38 mouse cellular contexts compared by ENCODE assay signal in the genomic region with DNA sequence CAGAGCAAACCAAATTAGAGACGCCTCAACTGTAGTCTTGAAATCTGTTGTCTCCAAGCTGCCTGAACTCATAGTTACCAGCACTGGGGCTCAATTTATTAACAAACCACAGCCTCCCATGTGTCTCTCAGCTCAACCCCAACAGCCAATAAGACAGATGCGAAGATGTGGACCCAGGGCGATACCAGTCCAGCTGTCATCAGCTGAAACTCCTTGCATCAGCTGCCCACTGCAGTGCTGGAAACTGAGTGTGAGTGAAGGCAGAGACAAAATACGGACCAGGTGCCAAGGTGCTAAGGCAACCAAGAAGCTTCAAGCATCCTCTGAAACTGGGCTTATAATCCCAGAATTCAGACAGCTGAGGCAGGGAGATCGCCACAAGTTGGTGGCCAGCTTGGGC. TPM values are rescaled to one million over a fixed set of nuclear protein-coding genes. Genes with fewer than 3 reads are reported as not detected.
"Had no signal": no experiment of that assay in that cellular context is flagged by ENCODE, and none has a peak within 500 bp of the region (broad histone marks: within the 10 kb centered on the region; RNA-seq: fewer than 3 reads in every experiment).

No protein-coding gene starts in this region.

- H3K4me2 ChIP-seq: heart, embryonic 12.5 days; hindbrain, embryonic 12.5 days; hindbrain, embryonic 14.5 days; intestine, embryonic 15.5 days; limb, embryonic 12.5 days; liver, embryonic 12.5 days had no signal

- H3K4me3 ChIP-seq: gastrocnemius, adult 2 months; heart, embryonic 10.5 days; heart, embryonic 12.5 days; hindbrain, embryonic 10.5 days; hindbrain, embryonic 12.5 days; intestine, embryonic 15.5 days; layer of hippocampus, adult 2 months; left cerebral cortex, adult 2 months; limb, embryonic 10.5 days; limb, embryonic 12.5 days; liver, embryonic 12.5 days had no signal

- DNase-seq: gastrocnemius, adult 2 months; gastrocnemius, postnatal 10 days; gastrocnemius, postnatal 25 days; heart, postnatal 10 days; heart, postnatal 4 days; kidney, adult 18-20 months; kidney, adult 8-10 months; kidney, postnatal 10 days; kidney, postnatal 25 days; kidney, postnatal 4 days; liver had no signal

- H3K9ac ChIP-seq: heart, embryonic 12.5 days; hindbrain, embryonic 12.5 days; hindbrain, embryonic 14.5 days; intestine, embryonic 15.5 days; limb, embryonic 12.5 days; liver, embryonic 12.5 days had no signal

- H3K27ac ChIP-seq: gastrocnemius, adult 2 months; heart, embryonic 10.5 days; hindbrain, embryonic 10.5 days; hindbrain, embryonic 12.5 days; hindbrain, embryonic 14.5 days; intestine, embryonic 15.5 days; layer of hippocampus, adult 2 months; left cerebral cortex, adult 2 months; limb, embryonic 10.5 days; limb, embryonic 12.5 days; liver, embryonic 12.5 days had no signal

- H3K36me3 ChIP-seq: heart, embryonic 10.5 days; heart, embryonic 12.5 days; hindbrain, embryonic 10.5 days; hindbrain, embryonic 12.5 days; intestine, embryonic 15.5 days; limb, embryonic 10.5 days; limb, embryonic 12.5 days; liver, embryonic 12.5 days had no signal

- ATAC-seq: hindbrain, embryonic 16.5 days; inflammation-experienced regulatory T-cells, adult 6 months; intestine, embryonic 15.5 days; intestine, postnatal 0 days; liver, embryonic 12.5 days had no signal

- H3K9me3 ChIP-seq: heart, embryonic 10.5 days; heart, embryonic 12.5 days; hindbrain, embryonic 10.5 days; hindbrain, embryonic 12.5 days; intestine, embryonic 15.5 days; limb, embryonic 10.5 days; limb, embryonic 12.5 days; liver, embryonic 12.5 days had no signal

RNA-seq across cellular contexts. Expression of a gene that starts 28.2 kb away (rescaled TPM):
- total RNA-seq: gastrocnemius, postnatal 25 days had no signal
- polyA plus RNA-seq: hindbrain, embryonic 10.5 days; hindbrain, embryonic 12.5 days; hindbrain, embryonic 14.5 days; inflammation-experienced regulatory T-cells, adult 6 months; limb, embryonic 10.5 days; limb, embryonic 12.5 days had no signal

RNA-seq across cellular contexts. Expression of a gene that starts 40.6 kb away (rescaled TPM):
- total RNA-seq: gastrocnemius, adult 2 months; gastrocnemius, postnatal 10 days; gastrocnemius, postnatal 25 days; gastrocnemius, postnatal 4 days; granulocyte monocyte progenitor cell, adult 5-6 weeks; heart, adult 8-10 months; heart, postnatal 10 days; heart, postnatal 25 days; heart, postnatal 4 days; layer of hippocampus, adult 2 months; layer of hippocampus, postnatal 10 days; layer of hippocampus, postnatal 25 days; left cerebral cortex, adult 2 months; left cerebral cortex, postnatal 14 days; left cerebral cortex, postnatal 36 days had no signal
- polyA plus RNA-seq: frontal cortex, adult 2 months; heart, embryonic 10.5 days; heart, embryonic 12.5 days; heart, embryonic 14.5 days; hindbrain, embryonic 10.5 days; hindbrain, embryonic 12.5 days; hindbrain, embryonic 14.5 days; hindbrain, embryonic 16.5 days; inflammation-experienced regulatory T-cells, adult 6 months; kidney, embryonic 14.5 days; kidney, embryonic 16.5 days; limb, embryonic 10.5 days; limb, embryonic 12.5 days; limb, embryonic 14.5 days; liver, embryonic 12.5 days had no signal
